Mouse (Mus musculus) c-Kit-positive CD71-positive TER-119-positive erythroid progenitor cells, embryonic 14.5 days (primary cell): ENCODE results near the gene Gm10570.

Experiments
- DNase-seq: peaks from one replicate; pipeline ENCODE4 v3.0.0-alpha.2; 2013; ENCODE audit warnings: low spot score

Gm10570 gene

DNA sequence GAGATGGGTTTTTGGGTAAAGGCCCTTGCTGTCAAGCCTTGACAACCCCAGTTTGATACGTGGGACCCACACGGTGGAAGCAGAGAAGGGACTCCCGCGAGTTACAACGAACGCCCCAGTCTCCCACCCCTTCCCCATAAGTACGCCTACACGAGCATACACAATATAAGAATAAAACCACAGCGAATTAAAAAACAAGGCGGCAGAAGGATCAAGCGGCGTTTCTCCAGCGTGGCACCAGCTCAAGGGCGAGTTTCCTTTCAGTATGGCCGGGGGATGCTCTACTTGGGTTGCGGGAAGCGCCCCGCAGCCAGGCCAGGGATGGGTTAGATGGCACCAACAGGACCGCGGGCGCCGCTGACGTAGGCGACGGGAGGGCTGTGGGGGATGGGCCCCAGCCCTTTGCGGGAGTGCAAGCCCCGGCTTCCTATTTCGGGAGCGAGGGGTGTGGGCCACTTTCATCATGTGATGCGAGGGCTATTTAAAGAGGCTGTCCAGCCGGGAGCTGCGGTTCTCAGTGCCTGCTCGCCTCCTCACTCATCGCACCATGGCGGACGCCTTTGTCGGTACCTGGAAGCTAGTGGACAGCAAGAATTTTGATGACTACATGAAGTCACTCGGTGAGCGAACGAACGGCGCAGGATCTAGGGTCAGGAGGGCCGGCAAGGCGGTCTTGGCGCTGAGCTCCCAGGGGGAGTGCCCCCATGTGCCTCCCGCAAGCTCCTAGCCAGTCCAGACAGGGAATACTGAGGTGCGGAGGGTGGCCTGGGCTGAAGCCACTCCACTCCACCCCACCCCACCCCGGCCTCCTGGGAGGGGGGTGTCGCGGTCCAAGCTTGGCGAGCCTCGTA, at the start of gene Gm10570, which contains the start of gene Fabp3:
Gene Gm10570 (minus strand): TSS at position 444 of the 851 bp plus-strand sequence.
Gene Fabp3 (plus strand): TSS at position 365 of the 851 bp plus-strand sequence.
- DNase-seq, result no peak

DNA sequence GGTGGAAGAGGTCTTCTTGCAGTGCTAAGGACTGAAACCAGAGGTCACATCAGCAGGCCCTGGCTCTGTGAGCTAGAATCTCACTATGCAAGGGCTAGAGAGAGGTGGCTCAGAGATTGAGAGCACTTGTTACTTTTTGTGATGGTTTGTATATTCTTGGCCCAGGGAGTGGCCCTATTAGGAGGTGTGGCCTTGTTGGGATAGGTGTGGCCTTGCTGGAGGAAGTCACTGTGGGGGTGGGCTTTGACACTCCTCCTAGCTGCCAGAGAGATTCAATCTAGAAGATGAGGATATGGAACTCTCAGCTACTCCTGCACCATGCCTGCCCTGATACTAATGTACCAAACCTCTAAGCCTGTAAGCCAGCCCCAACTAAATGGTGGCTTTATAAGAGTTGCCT, 49.5 kb upstream of the Gm10570 start:
- DNase-seq, result no peak

DNA sequence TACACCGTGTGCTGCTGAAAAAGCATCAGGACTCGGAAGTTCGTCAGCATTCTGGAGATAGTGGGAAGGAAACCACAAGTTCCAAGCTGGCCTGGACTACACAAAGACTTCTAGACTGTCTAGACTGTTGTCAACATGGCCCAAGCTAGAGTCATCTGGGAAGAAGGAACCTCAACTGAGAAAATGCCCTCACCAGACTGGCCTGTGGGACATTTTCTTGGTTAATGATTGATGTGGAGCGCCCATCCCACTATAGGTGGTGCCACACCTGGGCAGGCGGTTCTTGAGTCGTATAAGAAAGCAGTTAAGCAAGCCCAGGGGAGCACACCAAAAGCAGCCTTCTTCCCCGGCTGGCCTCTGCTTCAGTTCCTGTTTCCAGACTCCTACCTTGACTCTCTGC, 44.1 kb upstream of the Gm10570 start:
- DNase-seq, result no peak

DNA sequence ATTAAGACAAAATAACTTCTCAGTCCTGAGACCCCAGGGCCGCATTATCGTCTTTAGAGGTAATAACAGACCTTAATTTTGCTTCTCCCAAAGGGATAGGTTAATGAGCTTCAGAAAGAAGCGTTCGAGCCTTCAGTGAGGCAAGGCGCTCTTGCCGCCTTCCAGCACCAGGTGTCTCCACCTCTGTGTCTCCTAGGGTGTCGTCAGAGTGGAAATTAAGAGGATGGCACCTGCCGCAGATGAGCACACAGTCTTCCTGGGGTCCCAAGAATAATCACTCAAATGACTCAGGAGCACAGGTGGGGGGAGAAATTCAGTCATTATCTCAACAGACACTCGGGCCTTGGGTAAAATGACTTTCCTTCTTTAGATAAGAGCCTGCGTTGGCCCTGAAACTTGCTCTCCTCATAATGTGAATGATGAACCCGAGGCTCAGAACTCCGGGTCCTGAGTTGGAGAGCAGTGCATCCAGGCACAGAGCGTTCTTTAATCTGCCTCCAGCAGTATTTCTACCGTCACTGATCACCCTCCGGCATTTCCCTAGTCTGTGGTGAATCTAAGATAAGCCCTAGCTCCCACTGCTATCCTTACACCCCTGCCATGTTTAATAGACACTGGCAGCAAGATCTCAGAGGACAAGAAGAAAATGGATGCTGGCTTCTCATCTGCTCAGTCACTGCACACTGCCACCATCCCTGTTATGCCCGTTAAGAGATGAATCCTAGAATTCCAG, 42.4 kb upstream of the Gm10570 start:
- no peak for DNase-seq

DNA sequence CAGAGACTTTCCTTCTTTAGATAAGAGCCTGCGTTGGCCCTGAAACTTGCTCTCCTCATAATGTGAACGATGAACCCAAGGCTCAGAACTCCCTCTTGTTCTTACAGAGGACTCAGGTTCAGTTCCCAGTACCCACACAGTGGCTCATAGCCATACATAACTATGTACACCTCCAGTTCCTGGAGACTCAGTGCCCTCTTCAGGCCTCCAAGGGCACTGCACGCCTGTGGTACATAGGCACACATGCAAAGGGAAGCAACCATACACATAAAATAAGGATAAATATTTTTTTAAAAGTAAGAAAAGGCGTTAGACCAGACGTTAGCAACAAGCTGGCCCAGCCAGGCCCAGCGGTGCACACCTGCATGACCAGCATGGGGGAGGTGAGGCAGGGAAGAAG, 41.2 kb upstream of the Gm10570 start:
- DNase-seq, result no peak

DNA sequence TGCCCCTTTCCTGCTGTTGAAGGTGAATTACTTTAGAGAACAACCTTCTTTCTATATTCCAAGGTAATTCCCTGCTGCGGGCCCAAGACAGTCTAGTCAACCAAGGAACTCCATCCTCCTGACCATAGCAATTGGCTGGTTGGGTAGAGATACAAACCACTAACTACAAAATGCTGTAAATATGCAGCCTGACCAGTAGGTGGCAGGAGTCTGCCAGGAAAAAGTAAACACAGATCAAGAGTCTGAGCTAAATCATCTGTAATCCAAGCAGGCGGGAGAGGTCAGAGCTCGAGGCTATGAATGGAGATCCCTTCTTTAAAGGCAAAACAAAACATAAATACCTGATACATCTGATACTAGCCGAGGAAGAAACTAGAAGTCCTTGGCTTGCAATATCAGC, 33.2 kb upstream of the Gm10570 start:
- DNase-seq, result peak; percentile 66

DNA sequence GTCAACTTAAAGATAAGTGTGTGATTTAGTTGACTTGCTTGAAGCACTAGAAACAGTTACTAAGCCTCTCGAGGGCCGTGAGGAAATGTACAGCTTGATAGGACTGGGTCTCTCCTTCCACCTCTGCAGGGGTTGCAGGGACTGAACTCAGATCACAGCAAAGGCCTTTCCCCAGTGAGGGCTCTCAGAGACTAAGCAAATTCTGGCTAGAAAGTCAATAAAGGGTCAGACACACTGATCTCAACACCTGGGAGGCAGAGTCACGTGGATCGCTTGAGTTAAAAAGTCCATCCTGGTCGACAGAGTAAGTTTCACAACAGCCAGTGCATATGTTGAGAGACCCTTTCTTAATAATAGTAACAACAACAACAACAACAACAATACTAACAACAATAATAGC, 27.4 kb upstream of the Gm10570 start:
- no peak for DNase-seq

DNA sequence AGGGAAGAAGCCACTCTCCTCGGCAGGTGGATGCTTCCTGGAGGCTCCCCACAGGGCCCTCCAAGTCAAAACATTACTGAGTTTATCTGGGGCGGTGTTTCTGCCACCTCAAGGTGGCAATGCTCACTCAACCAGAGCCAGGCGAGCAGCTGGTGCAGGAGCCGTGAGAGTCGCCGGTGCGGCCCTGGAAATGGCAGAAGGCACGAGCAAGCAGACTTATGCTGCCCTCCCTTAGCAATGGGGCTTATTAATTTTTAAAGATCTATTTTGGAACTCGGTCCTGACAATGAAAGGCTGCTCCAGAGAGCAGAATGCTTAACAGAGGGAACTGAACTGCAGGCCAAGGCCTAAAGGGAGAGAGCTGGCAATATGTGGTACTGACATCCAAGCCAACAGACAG, 18.9 kb upstream of the Gm10570 start:
- DNase-seq, result no peak

DNA sequence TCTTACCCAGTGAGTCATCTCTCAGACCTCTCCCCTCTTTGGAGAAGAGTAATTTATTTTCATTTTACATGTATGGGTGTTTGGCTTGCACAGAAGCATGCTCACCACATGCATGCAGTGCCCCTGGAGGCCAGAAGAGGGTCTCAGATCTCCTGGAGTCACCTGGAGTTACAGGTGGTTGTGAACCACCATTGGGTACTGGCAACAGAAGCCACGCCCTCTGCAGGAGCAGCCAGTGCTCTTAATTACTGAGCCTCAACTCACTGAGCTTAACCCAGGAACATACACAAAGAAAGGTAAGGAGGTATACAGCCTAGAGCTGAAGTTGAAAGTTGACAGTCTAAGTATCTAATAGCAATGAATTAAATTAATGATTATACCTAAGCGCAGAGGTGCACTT, 17.0 kb upstream of the Gm10570 start:
- DNase-seq, result no peak

DNA sequence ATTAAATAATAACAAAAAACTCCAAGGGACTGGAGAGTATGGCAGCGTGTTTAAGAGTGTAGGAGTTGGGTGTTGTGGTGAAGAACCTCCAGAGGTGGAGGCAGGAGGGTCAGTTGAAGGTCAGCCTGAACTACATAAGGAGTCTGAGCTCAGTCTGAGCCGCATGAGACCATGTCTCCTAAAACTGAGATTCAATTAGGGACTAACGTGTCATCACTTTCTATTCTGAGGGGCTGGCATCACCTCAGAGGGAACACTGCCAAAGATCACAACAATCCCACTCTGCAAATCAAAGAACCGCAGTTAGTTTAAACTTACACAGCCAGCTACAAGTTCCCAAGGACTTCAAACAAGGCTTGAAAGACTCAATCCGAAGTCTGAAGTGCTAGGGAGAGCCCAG, 15.1 kb upstream of the Gm10570 start:
- DNase-seq, result no peak

DNA sequence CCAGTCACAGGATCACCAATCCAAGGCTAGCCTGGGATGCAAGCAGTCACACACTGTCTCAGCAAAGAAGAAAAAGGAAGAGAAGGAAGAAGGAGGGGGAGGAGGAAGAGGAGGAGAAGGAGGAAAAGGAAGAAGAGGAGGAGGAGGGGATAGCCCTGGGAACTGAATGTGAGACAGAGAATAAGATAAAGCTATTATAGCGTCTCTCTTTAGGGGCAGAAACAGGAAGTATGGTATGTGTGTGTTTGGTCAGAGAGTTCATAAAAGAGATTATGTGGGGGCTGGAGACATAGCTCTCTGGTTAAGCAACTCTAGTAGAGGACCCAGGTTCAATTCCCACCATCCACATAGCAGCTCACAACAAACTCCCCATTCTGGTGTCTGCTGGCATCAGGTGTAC, 14.7 kb upstream of the Gm10570 start:
- no peak for DNase-seq

DNA sequence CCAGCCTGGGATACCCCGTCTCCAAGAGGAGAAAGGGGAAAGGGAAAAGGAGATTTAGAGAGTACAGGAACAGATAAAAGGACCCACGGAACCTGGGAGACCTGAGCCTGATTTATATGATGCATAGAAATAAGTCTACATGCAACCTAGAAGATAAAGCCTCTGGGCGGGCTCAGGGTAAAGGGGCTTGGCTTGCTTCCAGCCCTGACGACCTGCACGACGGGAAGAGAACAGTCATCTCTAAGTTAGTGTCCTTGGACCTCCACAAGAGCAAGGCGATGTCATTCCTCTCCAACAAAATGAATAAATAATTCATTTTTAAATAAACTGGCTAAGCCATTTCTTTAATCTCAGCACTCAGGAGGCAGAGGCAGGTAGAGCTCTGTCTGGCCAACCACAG, 14.1 kb upstream of the Gm10570 start:
- DNase-seq, result no peak

DNA sequence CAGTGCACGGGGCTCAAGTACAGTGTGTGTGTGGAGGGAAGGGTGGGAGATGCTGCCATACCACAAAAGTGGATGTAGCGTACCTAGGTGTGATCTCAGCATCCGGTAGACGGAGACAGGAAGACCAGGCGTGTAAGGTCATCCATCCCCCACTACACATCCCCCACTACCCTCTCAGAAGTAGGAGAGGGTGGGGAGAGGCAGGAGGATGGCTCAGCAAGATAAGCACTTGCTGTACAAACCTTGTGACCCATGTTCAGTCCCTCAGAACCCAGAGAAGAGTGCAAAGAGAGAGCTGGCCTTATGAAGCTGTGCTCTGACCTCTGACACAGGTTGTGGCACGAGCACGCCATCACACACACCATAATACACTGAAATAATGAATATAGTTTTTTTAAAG, 13.2 kb upstream of the Gm10570 start:
- DNase-seq, result no peak

DNA sequence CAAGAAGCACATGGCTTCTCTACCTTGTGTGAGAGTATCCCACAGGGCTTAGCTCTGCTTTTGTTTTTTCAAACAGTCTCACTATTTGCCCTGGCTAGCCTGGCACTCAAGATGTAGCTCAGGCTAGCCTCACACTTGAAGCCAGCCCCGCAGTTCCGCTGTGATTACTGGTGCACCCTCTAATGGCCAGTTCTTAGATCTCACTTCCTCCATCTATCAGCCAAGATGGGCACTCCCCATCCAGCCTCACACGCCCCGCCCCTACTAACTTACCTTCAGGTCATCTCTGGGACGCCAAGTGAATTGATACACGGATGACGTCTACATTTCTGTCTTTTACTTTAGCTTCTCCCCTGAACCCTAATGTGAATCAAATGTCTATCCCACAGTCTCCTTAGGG, 11.1 kb upstream of the Gm10570 start:
- DNase-seq, result no peak

DNA sequence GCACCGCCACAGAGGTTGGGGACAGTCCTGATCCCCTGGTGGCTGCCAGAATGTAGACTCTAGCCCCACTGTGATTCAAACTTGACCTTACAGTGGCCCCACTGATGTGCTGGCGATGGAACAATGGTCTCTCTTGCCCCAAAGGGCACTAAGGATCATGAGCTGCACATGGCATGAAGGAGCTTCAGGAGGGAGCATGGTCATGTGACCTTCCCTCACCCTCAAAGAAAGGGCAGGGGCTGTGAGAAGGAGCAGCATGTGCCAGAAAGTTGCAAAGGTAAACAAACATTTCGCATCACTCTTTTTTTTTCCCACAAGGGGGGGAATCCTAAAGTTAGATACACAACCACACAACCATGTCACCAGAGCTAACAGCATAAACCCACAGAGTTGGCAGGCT, 9.6 kb upstream of the Gm10570 start:
- no peak for DNase-seq

DNA sequence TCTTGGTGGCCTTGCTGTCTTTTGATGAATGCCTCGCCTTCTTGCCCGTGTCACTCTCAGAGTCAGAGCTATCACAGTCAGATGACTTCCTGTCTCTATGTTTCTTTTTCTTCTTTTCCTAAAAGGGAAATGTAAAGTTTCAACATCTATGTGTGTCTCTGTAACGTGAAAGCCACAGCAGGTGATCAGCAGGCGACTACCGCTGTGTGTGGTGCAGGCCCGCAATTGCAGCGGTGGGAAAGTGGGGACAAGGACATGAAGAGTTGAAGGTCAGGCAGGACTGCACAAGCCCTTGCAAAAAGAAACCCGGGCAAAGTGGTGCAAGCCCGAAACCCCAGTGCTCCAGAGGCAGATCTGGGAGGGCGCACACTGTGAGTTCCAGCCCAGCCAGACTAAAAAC, 8.2 kb upstream of the Gm10570 start:
- no peak for DNase-seq

DNA sequence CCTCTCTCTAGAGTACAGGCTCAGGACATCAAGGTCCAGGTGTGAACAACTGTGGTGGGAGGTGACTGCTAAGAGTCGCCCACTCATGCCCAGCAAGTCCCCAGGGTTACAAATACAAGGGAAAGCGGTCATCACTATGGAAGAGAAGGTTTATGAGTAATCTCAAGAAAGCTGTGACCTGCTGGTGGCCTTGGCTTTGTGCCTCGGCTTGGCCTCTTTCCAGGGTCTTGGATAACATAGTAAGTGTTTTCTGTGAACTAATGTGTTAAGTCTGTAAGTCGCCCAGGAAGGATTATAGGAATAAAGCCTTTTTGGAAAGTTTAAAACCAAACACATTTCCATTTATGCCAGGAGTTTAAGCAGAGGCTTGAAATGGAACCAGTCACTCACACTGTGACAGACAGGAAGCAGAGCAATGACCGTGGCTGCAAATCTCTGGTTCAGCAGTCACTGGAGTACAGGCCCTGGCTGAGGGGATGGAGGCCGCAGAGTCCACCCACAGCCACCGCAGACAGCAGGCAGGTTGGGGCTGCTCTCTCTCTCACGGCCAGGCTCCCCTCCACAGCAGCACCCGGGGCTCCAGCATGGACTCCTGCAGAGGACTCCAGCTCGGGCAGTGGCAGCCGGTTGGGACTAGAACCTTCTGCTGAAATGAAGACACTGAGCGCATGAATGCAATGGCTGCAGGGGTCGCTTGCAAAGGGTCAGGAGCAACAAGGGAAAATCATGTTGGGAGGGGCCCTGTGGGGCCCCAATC, 7.5 kb upstream of the Gm10570 start:
- no peak for DNase-seq

DNA sequence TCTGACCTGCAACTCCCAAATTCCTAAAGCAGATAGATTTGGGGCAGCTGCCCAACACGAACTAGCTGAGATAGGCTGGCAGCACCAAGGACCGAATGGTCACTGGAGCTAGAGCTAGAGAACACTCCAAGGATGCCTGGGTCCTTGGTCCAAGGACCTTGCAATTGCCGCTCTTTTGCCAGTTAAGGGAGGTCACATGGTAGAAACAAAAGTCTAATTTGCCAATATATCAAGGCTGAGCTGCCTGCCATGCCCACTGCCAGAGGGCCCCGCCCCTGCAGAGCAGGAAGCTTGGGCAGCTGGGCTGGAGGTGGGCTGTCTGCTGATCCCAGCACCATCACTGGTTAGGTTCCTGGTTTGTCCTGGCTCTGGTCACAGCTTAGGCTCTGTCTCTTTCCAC, 5.1 kb upstream of the Gm10570 start:
- DNase-seq, result no peak

DNA sequence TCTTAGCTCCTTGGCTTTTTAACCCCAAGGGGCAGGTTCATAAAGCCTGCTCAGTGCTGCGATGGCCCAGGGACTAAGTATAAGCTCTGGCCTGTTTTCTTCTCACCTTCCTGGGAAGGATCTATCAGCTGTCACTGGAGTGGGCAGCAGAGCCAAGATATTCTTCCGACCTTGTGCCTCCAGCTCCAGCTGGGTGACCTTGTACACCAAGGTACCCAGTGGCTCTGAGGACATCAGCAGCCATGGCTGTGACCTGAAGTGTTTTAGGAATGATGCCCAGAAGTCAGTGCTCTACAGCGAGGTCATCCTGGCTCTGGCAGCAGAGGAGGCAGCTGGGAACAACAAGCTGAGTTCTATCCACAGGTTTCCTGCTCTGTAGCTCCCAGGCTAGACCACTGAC, 4.1 kb upstream of the Gm10570 start:
- no peak for DNase-seq

DNA sequence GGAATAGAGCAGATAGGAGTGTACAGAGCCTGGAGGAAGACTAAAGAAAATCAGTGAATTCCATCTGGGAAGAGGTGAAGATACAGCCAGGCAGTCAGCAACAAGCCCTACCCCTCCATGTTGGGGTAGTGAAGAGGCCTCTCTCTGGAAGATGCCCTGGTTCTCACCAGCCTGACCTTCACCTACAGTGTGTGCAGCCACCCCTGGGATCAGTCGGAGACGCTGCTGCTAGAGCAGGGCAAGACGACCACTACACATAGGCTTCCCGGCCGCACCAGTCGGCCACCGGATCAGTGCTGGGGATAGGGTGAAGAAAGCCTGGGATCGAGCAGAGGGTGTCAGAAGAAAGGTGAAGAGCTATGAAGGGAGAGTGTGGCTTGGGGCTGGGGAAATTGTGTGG, 780 bp upstream of the Gm10570 start:
- no peak for DNase-seq

DNA sequence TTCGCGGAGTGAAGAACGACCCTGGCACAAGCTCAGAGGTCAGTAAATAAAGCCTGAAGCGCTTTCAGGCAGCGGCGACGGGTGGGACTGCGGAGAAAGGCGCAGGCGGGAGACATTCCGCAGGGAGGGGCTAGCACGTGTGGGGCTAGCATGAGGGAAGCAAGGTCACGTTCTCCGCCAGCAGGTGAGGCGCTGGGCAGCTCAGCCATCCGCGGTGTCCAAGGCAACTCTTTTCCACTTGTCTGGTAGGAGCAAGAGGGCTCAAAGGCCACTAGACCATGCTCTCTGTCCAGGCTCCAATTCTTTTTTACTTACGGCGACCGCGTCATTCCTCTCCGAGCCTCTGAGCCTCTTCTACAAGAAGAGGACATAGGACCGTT, 633 bp downstream of the Gm10570 start:
- DNase-seq, result no peak

DNA sequence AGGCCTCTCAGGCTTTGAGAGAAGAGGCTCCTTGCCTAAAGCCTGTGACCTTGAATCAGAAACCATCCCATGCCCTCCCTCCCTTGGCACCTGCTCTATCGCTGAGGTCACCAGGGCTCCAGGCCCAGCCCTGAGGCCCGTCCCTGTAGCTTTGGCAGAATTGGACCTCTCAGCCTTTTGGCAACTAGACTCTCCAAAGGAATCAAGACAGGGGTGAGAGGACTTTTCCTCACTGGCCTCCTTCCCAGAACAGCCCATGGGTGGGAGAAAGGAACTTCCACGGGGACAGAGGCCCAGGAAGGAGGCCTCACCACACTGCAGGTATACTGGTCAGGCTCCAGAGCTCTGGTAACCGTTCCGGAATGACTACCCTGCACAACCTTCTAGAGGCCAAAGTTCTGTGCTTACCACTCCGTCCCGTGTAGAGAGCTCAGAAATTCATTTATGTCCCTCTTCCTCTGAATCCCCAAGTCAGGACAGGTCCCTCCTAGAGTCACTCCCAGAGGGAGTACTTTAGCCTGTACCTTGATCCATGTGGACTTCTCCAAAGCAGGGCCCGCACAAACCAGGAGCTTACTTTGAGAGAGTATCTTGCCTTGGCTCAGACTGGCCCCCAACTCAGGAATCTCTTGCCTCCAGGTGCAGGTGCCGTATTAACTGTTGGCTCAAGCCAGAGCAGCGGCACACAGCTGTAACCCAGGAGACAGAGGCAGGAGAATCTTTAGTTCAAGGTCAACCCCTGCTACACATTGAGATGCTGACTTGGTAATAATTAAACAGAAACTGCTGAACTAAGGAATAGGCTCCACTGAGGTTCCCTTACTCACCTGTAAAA, 1.5 kb downstream of the Gm10570 start:
- DNase-seq, result no peak
